In the genomic region with DNA sequence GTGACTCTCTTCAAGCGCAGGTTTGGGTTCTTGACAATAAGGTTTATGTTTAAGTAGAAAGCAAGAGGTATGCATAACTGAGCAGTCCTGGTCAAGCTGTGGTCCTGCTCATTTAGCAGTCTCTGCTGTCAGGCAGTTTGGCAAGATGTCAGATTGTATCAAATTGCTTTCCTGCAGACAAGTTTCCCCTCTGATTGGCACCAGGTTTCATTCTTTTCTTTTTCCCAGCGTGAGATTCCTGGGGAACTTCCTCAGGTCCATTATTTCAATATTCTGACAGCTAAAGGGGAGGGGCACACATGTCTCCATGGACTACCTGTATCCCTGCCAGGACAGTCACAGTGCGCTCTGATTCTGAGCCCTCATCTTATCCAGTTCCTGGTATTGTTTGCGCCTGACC, we compare ENCODE assay signal across 24 mouse cellular contexts.
A peak's percentile ranks its signal among the peaks of the same experiment; 100 is the strongest.
DNase-seq lines count a peak whose midpoint lies in the region; ATAC-seq and TF ChIP-seq lines count a peak whose summit lies in the region.
"Had no signal": no experiment of that assay in that cellular context is flagged by ENCODE, and none has a peak within 500 bp of the region (broad histone marks: within the 10 kb centered on the region; RNA-seq: fewer than 3 reads in every experiment).

No protein-coding gene starts in this region.

- no peak overlapping the region for H3K4me2 ChIP-seq in embryonic facial prominence, embryonic 14.5 days (ENCODE audit: low read depth, low read length)
- H3K4me2 ChIP-seq in lung, embryonic 14.5 days: no peak overlapping the region
- H3K4me2 ChIP-seq: embryonic facial prominence, embryonic 15.5 days; heart, embryonic 15.5 days; hindbrain, embryonic 15.5 days; midbrain, embryonic 12.5 days; neural tube, embryonic 12.5 days; stomach, embryonic 15.5 days had no signal

- no peak overlapping the region for H3K4me3 ChIP-seq in embryonic facial prominence, embryonic 14.5 days (ENCODE audit: low read depth, low read length)
- H3K4me3 ChIP-seq in embryonic facial prominence, embryonic 10.5 days: no peak overlapping the region
- no peak overlapping the region for H3K4me3 ChIP-seq in lung, embryonic 14.5 days (ENCODE audit: low read depth, low read length)
- H3K4me3 ChIP-seq: embryonic facial prominence, embryonic 15.5 days; heart, embryonic 15.5 days; hindbrain, embryonic 15.5 days; midbrain, embryonic 12.5 days; neural tube, embryonic 12.5 days; stomach, embryonic 15.5 days had no signal

- WGBS in embryonic facial prominence, embryonic 14.5 days: 53% methylated on average over 4 of the region's 4 CpGs
- WGBS in embryonic facial prominence, embryonic 10.5 days: 75% methylated on average over 4 of the region's 4 CpGs
- 72% methylated on average over 4 of the region's 4 CpGs for WGBS in lung, embryonic 14.5 days

- peaks cover 10% of the 10 kb centered on the region; the same call in 1 of the 2 replicates for H3K36me3 ChIP-seq in embryonic facial prominence, embryonic 14.5 days (ENCODE audit: control insufficient read depth, insufficient read depth, low read length)
- peaks cover 28% of the 10 kb centered on the region; the same call in 1 of the 2 replicates for H3K36me3 ChIP-seq in embryonic facial prominence, embryonic 10.5 days (replicated peaks)
- peaks cover 6% of the 10 kb centered on the region; the same call in 1 of the 2 replicates for H3K36me3 ChIP-seq in lung, embryonic 14.5 days (ENCODE audit: insufficient read depth)
- H3K36me3 ChIP-seq: embryonic facial prominence, embryonic 15.5 days; heart, embryonic 15.5 days; hindbrain, embryonic 15.5 days; midbrain, embryonic 12.5 days; neural tube, embryonic 12.5 days; stomach, embryonic 15.5 days had no signal

- H3K27me3 ChIP-seq in embryonic facial prominence, embryonic 14.5 days (replicated peaks; ENCODE audit: control insufficient read depth, insufficient read depth, low read length): no peaks in the 10 kb centered on the region
- H3K27me3 ChIP-seq in embryonic facial prominence, embryonic 10.5 days (replicated peaks; ENCODE audit: low read depth, poor library complexity, severe bottlenecking): no peaks in the 10 kb centered on the region
- H3K27me3 ChIP-seq in lung, embryonic 14.5 days (ENCODE audit: insufficient read depth, low read length): no peaks in the 10 kb centered on the region
- H3K27me3 ChIP-seq: embryonic facial prominence, embryonic 15.5 days; heart, embryonic 15.5 days; hindbrain, embryonic 15.5 days; midbrain, embryonic 12.5 days; neural tube, embryonic 12.5 days; stomach, embryonic 15.5 days had no signal

- H3K27ac ChIP-seq in embryonic facial prominence, embryonic 14.5 days (replicated peaks; ENCODE audit: low read depth, low read length): no peak overlapping the region
- no peak overlapping the region for H3K27ac ChIP-seq in embryonic facial prominence, embryonic 10.5 days (replicated peaks)
- no peak overlapping the region for H3K27ac ChIP-seq in lung, embryonic 14.5 days (ENCODE audit: low read depth)
- H3K27ac ChIP-seq: embryonic facial prominence, embryonic 15.5 days; heart, embryonic 15.5 days; hindbrain, embryonic 15.5 days; midbrain, embryonic 12.5 days; neural tube, embryonic 12.5 days; stomach, embryonic 15.5 days had no signal

- H3K4me1 ChIP-seq in embryonic facial prominence, embryonic 14.5 days (ENCODE audit: control insufficient read depth, insufficient read depth, low read length): peaks cover 4% of the 10 kb centered on the region; the same call in 1 of the 2 replicates
- peaks cover 14% of the 10 kb centered on the region for H3K4me1 ChIP-seq in embryonic facial prominence, embryonic 10.5 days
- 0 out of 2 replicates have a peak, but pooled peaks cover 3% of the 10 kb centered on the region for H3K4me1 ChIP-seq in lung, embryonic 14.5 days (ENCODE audit: insufficient read depth)
- H3K4me1 ChIP-seq: neural tube, embryonic 12.5 days; stomach, embryonic 15.5 days had no signal

- no peak for ATAC-seq in embryonic facial prominence, embryonic 14.5 days (ENCODE audit: low read depth)
- no peak for ATAC-seq in lung, embryonic 14.5 days (ENCODE audit: insufficient read depth)
- no peak for ATAC-seq in erythroid progenitor cell, adult 5-6 weeks (replicated peaks; ENCODE audit: low FRiP score, poor library complexity, severe bottlenecking)
- ATAC-seq: CD4-positive, CD25-positive, alpha-beta regulatory T cell, adult 4 months; intestine, embryonic 16.5 days; lung, postnatal 0 days had no signal

- DNase-seq in embryonic facial prominence, embryonic 14.5 days (ENCODE audit: low spot score): peak; percentile 60
- no peak for DNase-seq in embryonic facial prominence, embryonic 10.5 days (ENCODE audit: low spot score)
- peak; percentile 6 for DNase-seq in kidney, adult 11 months
- DNase-seq in kidney, postnatal 4 days: no peak
- DNase-seq in lung, embryonic 14.5 days: peak; percentile 4
- no peak for DNase-seq in lung, postnatal 10 days
- peak; percentile 36 for DNase-seq in NIH3T3 (ENCODE audit: low read depth)
- DNase-seq: adrenal gland, adult 2 months; cerebellum, adult 18-20 months; cerebellum, postnatal 25 days; embryo, embryonic 11 days; gastrocnemius, postnatal 36 days; heart, postnatal 36 days; thymus, postnatal 36 days had no signal

- TF ChIP-seq CTCF in lung, embryonic 14.5 days (IDR thresholded peaks at IDR 0.05; ENCODE audit: low read depth): no peak

- H3K9me3 ChIP-seq in embryonic facial prominence, embryonic 14.5 days (ENCODE audit: control insufficient read depth, low read length): no peaks in the 10 kb centered on the region
- H3K9me3 ChIP-seq in embryonic facial prominence, embryonic 10.5 days: no peaks in the 10 kb centered on the region
- H3K9me3 ChIP-seq in lung, embryonic 14.5 days (ENCODE audit: low read depth, low read length): no peaks in the 10 kb centered on the region
- H3K9me3 ChIP-seq: embryonic facial prominence, embryonic 15.5 days; heart, embryonic 15.5 days; hindbrain, embryonic 15.5 days; midbrain, embryonic 12.5 days; neural tube, embryonic 12.5 days; stomach, embryonic 15.5 days had no signal

- H3K9ac ChIP-seq in embryonic facial prominence, embryonic 14.5 days (ENCODE audit: low read depth, low read length): no peak overlapping the region
- H3K9ac ChIP-seq in lung, embryonic 14.5 days: no peak overlapping the region
- H3K9ac ChIP-seq: embryonic facial prominence, embryonic 15.5 days; heart, embryonic 15.5 days; hindbrain, embryonic 15.5 days; midbrain, embryonic 12.5 days; neural tube, embryonic 12.5 days; stomach, embryonic 15.5 days had no signal

Comparison
In these comparisons a context has a peak if more than half of its experiments do, and no peak if none do; other contexts are left out.
1. DNase-seq: peak in embryonic facial prominence, embryonic 14.5 days (single experiment), kidney, adult 11 months (single experiment), lung, embryonic 14.5 days (single experiment) and NIH3T3 (single experiment); none in embryonic facial prominence, embryonic 10.5 days (single experiment), kidney, postnatal 4 days (0 of 2) and lung, postnatal 10 days (single experiment).